Mouse (Mus musculus) stomach, postnatal 0 days (tissue): Measurements from ENCODE around the gene Olfr318. TPM values are rescaled to one million over a fixed set of nuclear protein-coding genes. Genes with fewer than 3 reads are reported as not detected.
"Not testable (repeated sequence)": the region's sequence is repeated elsewhere in the genome, so short reads cannot be mapped to it uniquely, and the experiment has no call there.

Experiments
- ATAC-seq: fragments of 200-750 bp; cut with Nextera tagmentation; 2 replicates; pipeline ENCODE4 v1.8.0; 2017; ENCODE audit not compliant: low FRiP score, low TSS enrichment
- DNase-seq: peaks from one replicate; pipeline ENCODE4 v3.0.0-alpha.2; 2016; ENCODE audit warnings: low spot score
- H3K27ac ChIP-seq: fragments of 300-500 bp; sonication (generic); replicated peaks from 2 replicates; pipeline ENCODE4 v1.5.1; 2014; ENCODE audit warnings: mild to moderate bottlenecking, control low read depth
- H3K27me3 ChIP-seq: fragments of 300-500 bp; sonication (generic); 2 replicates; pipeline ENCODE4 v1.6.1; 2014; ENCODE audit warnings: low read length; ENCODE audit not compliant: control insufficient read depth, insufficient read depth
- H3K36me3 ChIP-seq: fragments of 300-500 bp; sonication (generic); 2 replicates; pipeline ENCODE4 v1.6.1; 2014; ENCODE audit warnings: low read length, mixed read lengths; ENCODE audit not compliant: control insufficient read depth, insufficient read depth
- H3K4me1 ChIP-seq: fragments of 300-500 bp; sonication (generic); replicated peaks from 2 replicates; pipeline ENCODE4 v1.6.1; 2014; ENCODE audit warnings: antibody characterized with exemption; ENCODE audit not compliant: control insufficient read depth, insufficient read depth
- H3K4me2 ChIP-seq: fragments of 300-500 bp; sonication (generic); replicated peaks from 2 replicates; pipeline ENCODE4 v1.6.1; 2014; ENCODE audit warnings: low read depth, mild to moderate bottlenecking, control low read depth, moderate library complexity
- H3K4me3 ChIP-seq: fragments of 300-500 bp; sonication (generic); 2 replicates; pipeline ENCODE4 v1.5.1; 2014; ENCODE audit warnings: low read depth, low read length, control low read depth
- H3K9ac ChIP-seq: fragments of 300-500 bp; sonication (generic); 2 replicates; pipeline ENCODE4 v1.6.1; 2014; ENCODE audit warnings: mild to moderate bottlenecking, low read length, control low read depth, mixed read lengths
- H3K9me3 ChIP-seq: fragments of 300-500 bp; sonication (generic); 2 replicates; pipeline ENCODE4 v1.6.1; 2016; ENCODE audit warnings: low read length; ENCODE audit not compliant: control insufficient read depth
- CTCF ChIP-seq: IDR thresholded peaks from 2 replicates; pipeline ENCODE4 v1.5.1; 2016; ENCODE audit warnings: antibody characterized with exemption, low read depth, mild to moderate bottlenecking, moderate library complexity
- EP300 ChIP-seq: optimal IDR thresholded peaks from 2 replicates; pipeline ENCODE3; 2016; ENCODE audit warnings: antibody characterized with exemption
- WGBS: fragments of 180-500 bp; shearing (Covaris S2); extraction: QIAGEN DNeasy Blood & Tissue Kit; methylation state at CpG from one replicate; pipeline ENCODE4 v1.1.7; 2014; 5-methylcytosine and 5-hydroxymethylcytosine counted together
- polyA plus RNA-seq: library from polyadenylated mRNA; unstranded; fragments of >200 nt; fragmentation: Nextera tagmentation; extraction: Ambion mirVana; gene quantifications from 2 replicates; pipeline ENCODE4 v1.2.1, GENCODE M21; 2015

The Olfr318 gene
- polyA plus RNA-seq = not detected in 2 replicates

GRCm38 (mm10) chr11:58723914-58724313 lies at the start of gene Olfr318:
TSS of gene Olfr318 (minus strand) at chr11:58724014.
- no peak for TF ChIP-seq CTCF
- no peak for TF ChIP-seq EP300
- DNase-seq (no peak), ATAC-seq (no peak)
- Histone ChIP-seq H3K36me3 (no peaks in the 10 kb centered on the region), H3K4me2 (no peak within 1 kb of the TSS), H3K27ac (no peak within 1 kb of the TSS), H3K27me3 (no peaks in the 10 kb centered on the region), H3K9ac (no peak within 1 kb of the TSS), H3K4me1 (no peaks in the 10 kb centered on the region), H3K9me3 (no peaks in the 10 kb centered on the region), H3K4me3 (no peak within 1 kb of the TSS)

GRCm38 (mm10) chr11:58772888-58773287 lies 49.1 kb upstream of the Olfr318 start, which contains the start of gene Olfr315:
TSS of gene Olfr315 (plus strand) at chr11:58773188.
- DNase-seq (no peak), ATAC-seq (no peak)
- Histone ChIP-seq H3K27me3 (no peaks in the 10 kb centered on the region), H3K4me1 (no peaks in the 10 kb centered on the region), H3K27ac (no peak within 1 kb of the TSS), H3K9ac (no peak within 1 kb of the TSS), H3K4me3 (no peak within 1 kb of the TSS), H3K9me3 (no peaks in the 10 kb centered on the region), H3K36me3 (no peaks in the 10 kb centered on the region), H3K4me2 (no peak within 1 kb of the TSS)
- no peak for TF ChIP-seq CTCF
- no peak for TF ChIP-seq EP300

GRCm38 (mm10) chr11:58752434-58752833 lies 28.6 kb upstream of the Olfr318 start, which contains the start of gene Olfr316:
TSS of gene Olfr316 (plus strand) at chr11:58752734.
- TF ChIP-seq CTCF (no peak), EP300 (no peak)
- WGBS = 65% methylated on average over 2 of the region's 2 CpGs
- Histone ChIP-seq H3K4me2 (no peak within 1 kb of the TSS), H3K27me3 (no peaks in the 10 kb centered on the region), H3K4me3 (no peak within 1 kb of the TSS), H3K4me1 (no peaks in the 10 kb centered on the region), H3K9me3 (no peaks in the 10 kb centered on the region), H3K36me3 (no peaks in the 10 kb centered on the region), H3K9ac (no peak within 1 kb of the TSS), H3K27ac (no peak within 1 kb of the TSS)
- no peak for DNase-seq
- ATAC-seq = no peak

GRCm38 (mm10) chr11:58751096-58751495 lies 27.3 kb upstream of the Olfr318 start:
- H3K27ac ChIP-seq, H3K9ac ChIP-seq, H3K4me2 ChIP-seq, DNase-seq, H3K4me3 ChIP-seq, H3K36me3 ChIP-seq, H3K27me3 ChIP-seq, H3K4me1 ChIP-seq, H3K9me3 ChIP-seq, ATAC-seq: not testable (repeated sequence)
- WGBS = 88% methylated on average over 18 of the region's 18 CpGs

GRCm38 (mm10) chr11:58738792-58739262 lies 15.0 kb upstream of the Olfr318 start, which contains the start of gene Olfr317:
TSS of gene Olfr317 (minus strand) at chr11:58739212.
- Histone ChIP-seq H3K4me3 (no peak within 1 kb of the TSS), H3K27ac (no peak within 1 kb of the TSS), H3K27me3 (no peaks in the 10 kb centered on the region), H3K4me2 (no peak within 1 kb of the TSS), H3K9me3 (no peaks in the 10 kb centered on the region), H3K9ac (no peak within 1 kb of the TSS), H3K4me1 (no peaks in the 10 kb centered on the region), H3K36me3 (no peaks in the 10 kb centered on the region)
- ATAC-seq = no peak
- TF ChIP-seq CTCF (no peak), EP300 (no peak)
- no peak for DNase-seq
- WGBS = 66% methylated on average over 4 of the region's 4 CpGs

GRCm38 (mm10) chr11:58733372-58733771 lies 9.6 kb upstream of the Olfr318 start:
- Histone ChIP-seq H3K27ac (no peak overlapping the region), H3K4me1 (no peaks in the 10 kb centered on the region), H3K9me3 (no peaks in the 10 kb centered on the region), H3K4me2 (no peak overlapping the region), H3K4me3 (no peak overlapping the region), H3K9ac (no peak overlapping the region), H3K36me3 (no peaks in the 10 kb centered on the region), H3K27me3 (no peaks in the 10 kb centered on the region)
- no peak for DNase-seq
- ATAC-seq = no peak
- TF ChIP-seq EP300 (no peak), CTCF (no peak)
- 49% methylated on average over 3 of the region's 3 CpGs for WGBS

- H3K4me2 ChIP-seq, DNase-seq, H3K4me3 ChIP-seq, H3K9ac ChIP-seq, H3K36me3 ChIP-seq, ATAC-seq, H3K9me3 ChIP-seq, H3K27ac ChIP-seq, H3K27me3 ChIP-seq, H3K4me1 ChIP-seq: not testable (repeated sequence)
- WGBS = 60% methylated on average over 6 of the region's 6 CpGs
Observed at GRCm38 (mm10) chr11:58727896-58728650, 4.3 kb upstream of the Olfr318 start.
